18 mouse cellular contexts compared by ENCODE assay signal in genomic region chr4:153767713-153768112, GRCm38 (mm10).
"Had no signal": no experiment of that assay in that cellular context is flagged by ENCODE, and none has a peak within 500 bp of the region (broad histone marks: within the 10 kb centered on the region; RNA-seq: fewer than 3 reads in every experiment).

No protein-coding gene starts in this region.

- H3K36me3 ChIP-seq: limb, embryonic 12.5 days; limb, embryonic 15.5 days; midbrain, embryonic 13.5 days; stomach, embryonic 15.5 days had no signal

- ATAC-seq: liver, postnatal 0 days; lung, postnatal 0 days; midbrain, embryonic 13.5 days had no signal

- H3K4me2 ChIP-seq: limb, embryonic 12.5 days; limb, embryonic 15.5 days; liver, embryonic 11.5 days; lung, embryonic 14.5 days; midbrain, embryonic 13.5 days; stomach, embryonic 15.5 days had no signal

- H3K4me1 ChIP-seq: limb, embryonic 15.5 days; stomach, embryonic 15.5 days had no signal

- H3K27ac ChIP-seq: kidney, postnatal 0 days; limb, embryonic 12.5 days; limb, embryonic 15.5 days; liver, embryonic 14.5 days; macrophage; midbrain, embryonic 13.5 days; stomach, embryonic 15.5 days had no signal

- DNase-seq: kidney, adult 2 months; kidney, postnatal 25 days; left cerebral cortex, postnatal 4 days; liver, postnatal 0 days; retina, postnatal 1 day; right cerebral cortex, postnatal 25 days; spleen, adult 18-20 months; thymus, postnatal 25 days had no signal

- H3K4me3 ChIP-seq: limb, embryonic 12.5 days; limb, embryonic 15.5 days; midbrain, embryonic 13.5 days; stomach, embryonic 15.5 days had no signal

- H3K27me3 ChIP-seq: limb, embryonic 12.5 days; limb, embryonic 15.5 days; midbrain, embryonic 13.5 days; stomach, embryonic 15.5 days had no signal

- H3K9ac ChIP-seq: limb, embryonic 12.5 days; limb, embryonic 15.5 days; liver, embryonic 14.5 days; liver, postnatal 0 days; lung, embryonic 14.5 days; midbrain, embryonic 13.5 days; stomach, embryonic 15.5 days had no signal

- H3K9me3 ChIP-seq: limb, embryonic 12.5 days; limb, embryonic 15.5 days; midbrain, embryonic 13.5 days; stomach, embryonic 15.5 days had no signal
